9 mouse cellular contexts compared by ENCODE assay signal in genomic region chr11:102690162-102690561, GRCm38 (mm10). TPM values are rescaled to one million over a fixed set of nuclear protein-coding genes. Genes with fewer than 3 reads are reported as not detected.
DNase-seq lines count a peak whose midpoint lies in the region; ATAC-seq and TF ChIP-seq lines count a peak whose summit lies in the region.
"Had no signal": no experiment of that assay in that cellular context is flagged by ENCODE, and none has a peak within 500 bp of the region (broad histone marks: within the 10 kb centered on the region; RNA-seq: fewer than 3 reads in every experiment).

No protein-coding gene starts in this region.

- peak; percentile 50 for ATAC-seq in forebrain, embryonic 14.5 days
- ATAC-seq in liver, embryonic 14.5 days (ENCODE audit: insufficient read depth) = no peak
- ATAC-seq in inflammation-experienced regulatory T-cells, adult 6 months = no peak

- H3K27me3 ChIP-seq in forebrain, embryonic 14.5 days (replicated peaks; ENCODE audit: control insufficient read depth, insufficient read depth, low read length) = no peaks in the 10 kb centered on the region
- H3K27me3 ChIP-seq in liver, embryonic 14.5 days (ENCODE audit: control insufficient read depth, insufficient read depth, low read length) = no peaks in the 10 kb centered on the region
- H3K27me3 ChIP-seq: limb, embryonic 15.5 days had no signal

- H3K4me1 ChIP-seq in ES-E14 (ENCODE audit: control insufficient read depth in 2 of 2, insufficient read depth in 2 of 2, low read length in 2 of 2, poor library complexity in 1 of 2) = no peaks in the 10 kb centered on the region; a peak in 2 of 4 replicates
- no peaks in the 10 kb centered on the region for H3K4me1 ChIP-seq in forebrain, embryonic 14.5 days (ENCODE audit: control insufficient read depth, insufficient read depth, low read length)
- H3K4me1 ChIP-seq in liver, embryonic 14.5 days (replicated peaks; ENCODE audit: control insufficient read depth in 2 of 2, insufficient read depth in 2 of 2, low read length in 1 of 2) = no peaks in the 10 kb centered on the region

- no peak overlapping the region for H3K4me2 ChIP-seq in forebrain, embryonic 14.5 days (ENCODE audit: low read length)
- no peak overlapping the region for H3K4me2 ChIP-seq in liver, embryonic 14.5 days (ENCODE audit: low read depth)
- H3K4me2 ChIP-seq: limb, embryonic 15.5 days had no signal

- no peak for TF ChIP-seq EP300 in liver, embryonic 14.5 days (IDR thresholded peaks at IDR 0.05; ENCODE audit: low read depth)

- WGBS in forebrain, embryonic 14.5 days = 61% methylated on average over 6 of the region's 6 CpGs
- WGBS in liver, embryonic 14.5 days (ENCODE audit: insufficient replicate concordance) = 60% methylated on average over 6 of the region's 6 CpGs

- DNase-seq in B cell, adult 2 months = peak; percentile 81 to 83
- DNase-seq in ES-E14 (ENCODE audit: low read depth, low spot score) = peak; percentile 72
- DNase-seq in c-Kit-positive CD71-positive TER-119-positive erythroid progenitor cells, embryonic 14.5 days (ENCODE audit: low spot score) = peak; percentile 70
- DNase-seq in forebrain, embryonic 14.5 days (ENCODE audit: low spot score) = peak; percentile 85
- DNase-seq in kidney, postnatal 25 days = peak; percentile 56 to 82
- peak; percentile 30 to 46 (median 37) for DNase-seq in liver, embryonic 14.5 days (ENCODE audit: low read depth in 3 of 3, low spot score in 3 of 3)
- peak; percentile 70 for DNase-seq in right cerebral cortex, postnatal 14 days

- no peak overlapping the region for H3K9ac ChIP-seq in ES-E14 (ENCODE audit: insufficient read depth, low read depth, low read length, poor library complexity, severe bottlenecking)
- no peak overlapping the region for H3K9ac ChIP-seq in forebrain, embryonic 14.5 days (ENCODE audit: low read length)
- no peak overlapping the region for H3K9ac ChIP-seq in liver, embryonic 14.5 days (replicated peaks)
- H3K9ac ChIP-seq: limb, embryonic 15.5 days had no signal

- TF ChIP-seq CTCF in liver, embryonic 14.5 days (IDR thresholded peaks at IDR 0.05; ENCODE audit: low read depth) = peak; percentile 88

- no peak overlapping the region for H3K4me3 ChIP-seq in ES-E14 (ENCODE audit: insufficient read depth in 1 of 2, low read depth in 1 of 2, low read length in 2 of 2, poor library complexity in 1 of 2, severe bottlenecking in 1 of 2)
- H3K4me3 ChIP-seq in forebrain, embryonic 14.5 days (ENCODE audit: low read depth, low read length) = no peak overlapping the region
- no peak overlapping the region for H3K4me3 ChIP-seq in liver, embryonic 14.5 days (ENCODE audit: insufficient read depth in 1 of 2, low read depth in 2 of 2, low read length in 2 of 2)
- H3K4me3 ChIP-seq: limb, embryonic 15.5 days had no signal

- H3K36me3 ChIP-seq in ES-E14 (ENCODE audit: control insufficient read depth, insufficient read depth, low read length, poor library complexity, severe bottlenecking) = peaks cover 21% of the 10 kb centered on the region
- H3K36me3 ChIP-seq in forebrain, embryonic 14.5 days (ENCODE audit: control insufficient read depth, insufficient read depth, low read length) = peaks cover 40% of the 10 kb centered on the region
- peaks cover 2% of the 10 kb centered on the region for H3K36me3 ChIP-seq in liver, embryonic 14.5 days (replicated peaks; ENCODE audit: control insufficient read depth, insufficient read depth, low read depth)

- in situ Hi-C loops in ES-E14 (cut with MboI; ENCODE audit: low sequenced_read_pairs in 2 of 2, unreplicated experiment in 2 of 2) = no loop called here

- no peaks in the 10 kb centered on the region for H3K9me3 ChIP-seq in ES-E14 (ENCODE audit: control insufficient read depth, insufficient read depth, low read depth, low read length)
- no peaks in the 10 kb centered on the region for H3K9me3 ChIP-seq in forebrain, embryonic 14.5 days (replicated peaks; ENCODE audit: control insufficient read depth, low read length)
- no peaks in the 10 kb centered on the region for H3K9me3 ChIP-seq in liver, embryonic 14.5 days (ENCODE audit: control insufficient read depth, low read length)
- H3K9me3 ChIP-seq: limb, embryonic 15.5 days had no signal

- no peak overlapping the region for H3K27ac ChIP-seq in ES-E14 (ENCODE audit: insufficient read depth, low read depth, low read length, poor library complexity, severe bottlenecking)
- H3K27ac ChIP-seq in forebrain, embryonic 14.5 days (ENCODE audit: low read depth, low read length) = peak overlapping the region; percentile 33; the same call in 1 of the 2 replicates
- H3K27ac ChIP-seq in liver, embryonic 14.5 days = no peak overlapping the region
- H3K27ac ChIP-seq: limb, embryonic 15.5 days had no signal

TF ChIP-seq in ES-E14, 5 proteins besides CTCF, POLR2A, EP300 and RAD21:
- TF ChIP-seq CHD2 (IDR thresholded peaks at IDR 0.05; ENCODE audit: low read depth, low read length) (no peak), HCFC1 (IDR thresholded peaks at IDR 0.05; ENCODE audit: borderline replicate concordance, insufficient read depth, low read length) (no peak), ZC3H11A (IDR thresholded peaks at IDR 0.05; ENCODE audit: borderline replicate concordance, low read depth, low read length) (0 out of 2 replicates have a peak, but pooled peaks have one; percentile 14)

RNA-seq across cellular contexts. Expression of gene Ccdc43, which starts 7.4 kb away (rescaled TPM):
- 40.5 and 53.7 TPM in 2 replicates for total RNA-seq in ES-E14 (2012; rRNA removed)
- polyA plus RNA-seq in forebrain, embryonic 14.5 days (2014; fragmentation: Nextera tagmentation; extraction: Ambion mirVana) = 39.4 and 42.6 TPM in 2 replicates
- polyA plus RNA-seq in liver, embryonic 14.5 days (2012; rRNA removed) = 4.0 and 7.1 TPM in 2 replicates
- 14.1 and 14.7 TPM in 2 replicates for polyA plus RNA-seq in liver, embryonic 14.5 days (2014; fragmentation: Nextera tagmentation; extraction: Ambion mirVana)
- polyA plus RNA-seq in inflammation-experienced regulatory T-cells, adult 6 months (2017; shearing (Covaris generic)) = 10 to 100 TPM; 29.0 to 41.4 (median 40.1) TPM

RNA-seq across cellular contexts. Expression of gene Meioc, which starts 26.6 kb away (rescaled TPM):
- total RNA-seq in ES-E14 (2012; rRNA removed) = 9.0 and 9.8 TPM in 2 replicates
- 0.09 and 0.14 TPM in 2 replicates for polyA plus RNA-seq in forebrain, embryonic 14.5 days (2014; fragmentation: Nextera tagmentation; extraction: Ambion mirVana)
- polyA plus RNA-seq in liver, embryonic 14.5 days (2012; rRNA removed) = 0.01 and 0.02 TPM in 2 replicates
- 0.11 TPM in 1 of 2 replicates, not detected in the other for polyA plus RNA-seq in liver, embryonic 14.5 days (2014; fragmentation: Nextera tagmentation; extraction: Ambion mirVana)
- under 1 TPM in 2 of 3 experiments, not detected in 1; 0.08 to 0.20 TPM for polyA plus RNA-seq in inflammation-experienced regulatory T-cells, adult 6 months (2017; shearing (Covaris generic))
